Mouse (Mus musculus): ENCODE measurements around the gene Rab20.

DNA sequence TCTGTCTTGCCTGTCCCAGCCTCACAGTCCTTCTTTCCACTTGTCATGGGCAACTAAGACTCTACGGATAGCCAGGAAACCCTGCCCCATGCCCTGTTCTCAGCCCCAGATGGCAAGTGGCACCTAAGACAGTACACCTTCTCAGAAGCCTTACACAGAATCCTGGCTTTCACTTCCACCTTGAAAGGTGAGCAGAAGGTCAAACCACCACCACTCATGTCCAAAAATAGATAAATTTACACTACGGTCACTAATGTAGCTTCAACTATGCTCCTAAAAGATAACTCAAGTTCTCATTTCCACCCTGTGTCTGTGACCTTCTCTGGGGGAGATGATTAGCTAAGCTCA is 15.0 kb downstream of the Rab20 start:
- TF ChIP-seq CTCF (IDR thresholded peaks at IDR 0.05; ENCODE audit: extremely low read depth, insufficient read depth, insufficient read length, insufficient replicate concordance), result no peak
- no peak for TF ChIP-seq POLR2A (IDR thresholded peaks at IDR 0.05; ENCODE audit: low read depth, low read length)

Data from spleen, adult 2 months (tissue).